9 mouse cellular contexts compared by ENCODE assay signal in genomic region chr13:78197819-78198390, GRCm38 (mm10). TPM values are rescaled to one million over a fixed set of nuclear protein-coding genes. Genes with fewer than 3 reads are reported as not detected.
A peak's percentile ranks its signal among the peaks of the same experiment; 100 is the strongest.
DNase-seq lines count a peak whose midpoint lies in the region; ATAC-seq and TF ChIP-seq lines count a peak whose summit lies in the region.
"Had no signal": no experiment of that assay in that cellular context is flagged by ENCODE, and none has a peak within 500 bp of the region (broad histone marks: within the 10 kb centered on the region; RNA-seq: fewer than 3 reads in every experiment).

No protein-coding gene starts in this region.

- peaks cover 4% of the 10 kb centered on the region for H3K4me1 ChIP-seq in spleen, adult 2 months (ENCODE audit: control insufficient read depth, insufficient read depth, insufficient read length)
- no peaks in the 10 kb centered on the region for H3K4me1 ChIP-seq in cerebellum, adult 2 months (ENCODE audit: control insufficient read depth, insufficient read depth, low read length)
- H3K4me1 ChIP-seq in heart, embryonic 10.5 days: peaks cover 23% of the 10 kb centered on the region
- H3K4me1 ChIP-seq in neural tube, embryonic 12.5 days: peaks cover 14% of the 10 kb centered on the region

- 4% methylated on average over 30 of the region's 33 CpGs for WGBS in spleen, adult 2 months
- 1% methylated on average over 32 of the region's 33 CpGs for WGBS in cerebellum, adult 2 months
- under 1% methylated on average over 32 of the region's 33 CpGs for whole genome bisulfite sequencing in heart, embryonic 10.5 days
- WGBS in neural tube, embryonic 12.5 days: under 1% methylated on average over 29 of the region's 33 CpGs

- H3K27ac ChIP-seq in spleen, adult 2 months (ENCODE audit: insufficient read depth, low read length): no peak overlapping the region
- peak overlapping the region; percentile 77 for H3K27ac ChIP-seq in cerebellum, adult 2 months (ENCODE audit: insufficient read depth, low read length)
- peak overlapping the region; percentile 95 for H3K27ac ChIP-seq in heart, embryonic 10.5 days
- H3K27ac ChIP-seq in neural tube, embryonic 12.5 days: peak overlapping the region; percentile 100

- TF ChIP-seq POLR2A in spleen, adult 2 months (IDR thresholded peaks at IDR 0.05; ENCODE audit: low read depth, low read length): no peak
- no peak for TF ChIP-seq POLR2A in cerebellum, adult 2 months (IDR thresholded peaks at IDR 0.05; ENCODE audit: borderline replicate concordance, insufficient read depth, low read length)

- no peak for TF ChIP-seq CTCF in spleen, adult 2 months (IDR thresholded peaks at IDR 0.05; ENCODE audit: extremely low read depth, insufficient read depth, insufficient read length, insufficient replicate concordance)
- TF ChIP-seq CTCF in cerebellum, adult 2 months (IDR thresholded peaks at IDR 0.05; ENCODE audit: borderline replicate concordance, insufficient read depth, low read depth, low read length): no peak

- H3K9me3 ChIP-seq in heart, embryonic 10.5 days: no peaks in the 10 kb centered on the region
- no peaks in the 10 kb centered on the region for H3K9me3 ChIP-seq in neural tube, embryonic 12.5 days

- no peak for ATAC-seq in neural tube, embryonic 12.5 days (ENCODE audit: low FRiP score, low read depth)

- peak overlapping the region; percentile 81 for H3K4me2 ChIP-seq in neural tube, embryonic 12.5 days (replicated peaks)

- H3K36me3 ChIP-seq in spleen, adult 2 months (ENCODE audit: control insufficient read depth, insufficient read depth, low read length): no peaks in the 10 kb centered on the region
- 0 out of 2 replicates have a peak, but pooled peaks cover 9% of the 10 kb centered on the region for H3K36me3 ChIP-seq in heart, embryonic 10.5 days
- peaks cover 8% of the 10 kb centered on the region for H3K36me3 ChIP-seq in neural tube, embryonic 12.5 days

- DNase-seq in spleen, adult 2 months (ENCODE audit: low read depth in 1 of 2, low spot score in 2 of 2): no peak
- no peak for DNase-seq in spleen, adult 12 weeks (ENCODE audit: low spot score)
- peak; percentile 68 to 72 for DNase-seq in cerebellum, adult 2 months
- no peak for DNase-seq in heart, embryonic 10.5 days (ENCODE audit: low spot score)
- DNase-seq in left cerebral cortex, postnatal 4 days: peak; percentile 50
- DNase-seq in thymus, postnatal 0 days (ENCODE audit: low spot score): no peak
- DNase-seq in gastrocnemius, postnatal 4 days (ENCODE audit: low spot score in 2 of 2): no peak

- peaks cover 35% of the 10 kb centered on the region for H3K27me3 ChIP-seq in spleen, adult 2 months (ENCODE audit: control insufficient read depth, insufficient read depth, low read length)
- no peaks in the 10 kb centered on the region for H3K27me3 ChIP-seq in cerebellum, adult 2 months (ENCODE audit: control insufficient read depth, insufficient read depth, low read length)
- H3K27me3 ChIP-seq in heart, embryonic 10.5 days (ENCODE audit: insufficient read depth, poor library complexity, severe bottlenecking): peaks cover 35% of the 10 kb centered on the region
- H3K27me3 ChIP-seq in neural tube, embryonic 12.5 days (replicated peaks): no peaks in the 10 kb centered on the region

- peak overlapping the region; percentile 100 for H3K9ac ChIP-seq in neural tube, embryonic 12.5 days

- H3K4me3 ChIP-seq in spleen, adult 2 months (ENCODE audit: extremely low read depth, insufficient read depth, insufficient read length): peak overlapping the region; percentile 39
- H3K4me3 ChIP-seq in cerebellum, adult 2 months (replicated peaks; ENCODE audit: insufficient read depth, low read depth, low read length): peak overlapping the region; percentile 100
- H3K4me3 ChIP-seq in heart, embryonic 10.5 days: peak overlapping the region; percentile 88
- peak overlapping the region; percentile 100 for H3K4me3 ChIP-seq in neural tube, embryonic 12.5 days

- intact Hi-C loops in left cerebral cortex, postnatal 4 days (cut with DNase I): loop anchor here (10.0 kb wide), 3 partner anchors 803 to 1353 kb away; partner anchors contain the start of genes 2210408I21Rik and Slf1

RNA-seq across cellular contexts. Expression of gene Nr2f1, which starts 1.7 kb away (rescaled TPM):
- polyA plus RNA-seq in spleen, adult 2 months (2012; rRNA removed): 4.0 and 6.0 TPM in 2 replicates
- polyA plus RNA-seq in cerebellum, adult 2 months (2012; rRNA removed): 71.3 and 84.5 TPM in 2 replicates
- 6.0 and 13.8 TPM in 2 replicates for polyA plus RNA-seq in heart, embryonic 10.5 days (2016; fragmentation: Nextera tagmentation; extraction: Ambion mirVana)
- total RNA-seq in left cerebral cortex, postnatal 4 days (2021): 100 to 1,000 TPM; 214 to 215 TPM
- polyA plus RNA-seq in neural tube, embryonic 12.5 days (2016; fragmentation: Nextera tagmentation; extraction: Ambion mirVana): 48.4 and 56.4 TPM in 2 replicates
- polyA plus RNA-seq in thymus, postnatal 0 days (2015; fragmentation: Nextera tagmentation; extraction: Ambion mirVana): 1.1 and 1.5 TPM in 2 replicates
- total RNA-seq in gastrocnemius, postnatal 4 days (2021): 1 to 10 TPM; 3.0 to 3.5 TPM
- total RNA-seq: hematopoietic stem cell, adult 5-6 weeks had no signal

Comparison
In these comparisons a context has a peak if more than half of its experiments do, and no peak if none do; other contexts are left out.
1. DNase-seq: peak in cerebellum, adult 2 months (2 of 2) and left cerebral cortex, postnatal 4 days (single experiment); none in spleen, adult 2 months (0 of 2), spleen, adult 12 weeks (single experiment), heart, embryonic 10.5 days (single experiment), thymus, postnatal 0 days (single experiment) and gastrocnemius, postnatal 4 days (0 of 2).
2. H3K4me3 ChIP-seq: peak in every context shown above with its lines; median percentile 100 in cerebellum, adult 2 months; 100 in neural tube, embryonic 12.5 days; 88 in heart, embryonic 10.5 days; 39 in spleen, adult 2 months.